Mouse (Mus musculus): ENCODE results near the gene Chsy1. TPM values are rescaled to one million over a fixed set of nuclear protein-coding genes. Genes with fewer than 3 reads are reported as not detected.
A peak's percentile ranks its signal among the peaks of the same experiment; 100 is the strongest.
"Not testable (repeated sequence)": the region's sequence is repeated elsewhere in the genome, so short reads cannot be mapped to it uniquely, and the experiment has no call there.

Gene Chsy1
- polyA plus RNA-seq, 1 experiment from 2014 or later: 16.1 TPM

- Histone ChIP-seq H3K27ac (no peak overlapping the region), H3K4me2 (no peak overlapping the region), H3K9ac (no peak overlapping the region), H3K27me3 (no peaks in the 10 kb centered on the region), H3K9me3 (replicated peaks) (no peaks in the 10 kb centered on the region), H3K36me3 (no peaks in the 10 kb centered on the region), H3K4me3 (replicated peaks) (no peak overlapping the region), H3K4me1 (peaks cover 13% of the 10 kb centered on the region)
- ATAC-seq (replicated peaks; ENCODE audit: low FRiP score): no peak
- 85% methylated on average over 7 of the region's 7 CpGs for WGBS
Measured at GRCm38 (mm10) chr7:66182075-66182715, 72.9 kb downstream of the Chsy1 start.

GRCm38 (mm10) chr7:66183404-66183803, 74.1 kb downstream of the Chsy1 start:
- no peak for ATAC-seq (replicated peaks; ENCODE audit: low FRiP score)
- 63% methylated on average over 8 of the region's 8 CpGs for WGBS

DNA sequence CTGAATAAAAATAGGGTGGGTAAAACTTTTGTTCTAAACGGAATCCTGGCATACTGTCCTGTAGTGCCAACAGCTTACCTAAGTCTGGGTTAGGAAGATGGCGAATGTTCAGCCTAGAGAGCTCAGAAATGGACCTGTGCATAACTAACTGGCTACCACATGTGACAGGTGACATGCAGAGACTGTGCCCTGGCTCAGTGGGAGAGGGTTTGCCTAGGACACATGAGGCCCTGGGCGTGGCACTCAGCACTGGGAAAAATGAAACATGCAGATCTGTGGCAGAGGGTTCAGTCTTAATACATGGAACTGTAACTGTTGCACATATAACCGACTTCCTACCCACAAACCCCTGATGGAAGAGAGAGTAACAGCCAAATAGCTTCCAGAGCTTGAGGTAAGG, 74.7 kb downstream of the Chsy1 start:
- no peaks in the 10 kb centered on the region for H3K9me3 ChIP-seq (replicated peaks)
- peaks cover 15% of the 10 kb centered on the region for H3K4me1 ChIP-seq
- H3K4me3 ChIP-seq (replicated peaks): no peak overlapping the region
- no peak for ATAC-seq (replicated peaks; ENCODE audit: low FRiP score)
- no peak overlapping the region for H3K27ac ChIP-seq
- WGBS: 88% methylated on average over 4 of the region's 4 CpGs
- H3K9ac ChIP-seq: no peak overlapping the region
- no peaks in the 10 kb centered on the region for H3K27me3 ChIP-seq
- no peaks in the 10 kb centered on the region for H3K36me3 ChIP-seq
- no peak overlapping the region for H3K4me2 ChIP-seq

More at GRCm38 (mm10) chr7:66183404-66183803, 74.1 kb downstream of the Chsy1 start:
- Histone ChIP-seq H3K9ac (no peak overlapping the region), H3K27ac (no peak overlapping the region), H3K36me3 (no peaks in the 10 kb centered on the region), H3K9me3 (replicated peaks) (no peaks in the 10 kb centered on the region), H3K4me3 (replicated peaks) (no peak overlapping the region), H3K4me1 (peaks cover 17% of the 10 kb centered on the region), H3K4me2 (no peak overlapping the region), H3K27me3 (no peaks in the 10 kb centered on the region)

DNA sequence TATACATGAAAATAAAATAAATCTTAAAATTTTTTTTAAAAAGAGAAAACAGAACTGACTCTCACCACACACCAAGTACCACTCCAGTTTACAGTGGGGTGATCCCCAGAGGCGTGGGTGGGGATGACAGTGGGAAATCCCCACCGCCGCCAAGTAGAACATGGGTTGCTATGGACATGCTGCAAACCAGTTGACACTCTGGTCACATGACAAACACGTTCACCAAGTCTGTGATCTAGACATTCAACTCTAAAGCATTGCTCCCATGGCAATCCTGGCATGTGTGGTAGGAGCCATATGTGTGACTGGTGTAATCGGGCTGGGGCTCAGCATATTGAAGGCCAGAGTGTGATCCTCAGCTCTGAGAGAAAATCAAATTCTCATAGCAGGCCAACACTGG, 76.1 kb downstream of the Chsy1 start:
- Histone ChIP-seq H3K9ac (no peak overlapping the region), H3K9me3 (replicated peaks) (no peaks in the 10 kb centered on the region), H3K4me1 (0 out of 2 replicates have a peak, but pooled peaks cover 5% of the 10 kb centered on the region), H3K27me3 (no peaks in the 10 kb centered on the region), H3K4me3 (replicated peaks) (no peak overlapping the region), H3K4me2 (no peak overlapping the region), H3K27ac (no peak overlapping the region), H3K36me3 (no peaks in the 10 kb centered on the region)
- no peak for ATAC-seq (replicated peaks; ENCODE audit: low FRiP score)
- 89% methylated on average over 5 of the region's 5 CpGs for WGBS

DNA sequence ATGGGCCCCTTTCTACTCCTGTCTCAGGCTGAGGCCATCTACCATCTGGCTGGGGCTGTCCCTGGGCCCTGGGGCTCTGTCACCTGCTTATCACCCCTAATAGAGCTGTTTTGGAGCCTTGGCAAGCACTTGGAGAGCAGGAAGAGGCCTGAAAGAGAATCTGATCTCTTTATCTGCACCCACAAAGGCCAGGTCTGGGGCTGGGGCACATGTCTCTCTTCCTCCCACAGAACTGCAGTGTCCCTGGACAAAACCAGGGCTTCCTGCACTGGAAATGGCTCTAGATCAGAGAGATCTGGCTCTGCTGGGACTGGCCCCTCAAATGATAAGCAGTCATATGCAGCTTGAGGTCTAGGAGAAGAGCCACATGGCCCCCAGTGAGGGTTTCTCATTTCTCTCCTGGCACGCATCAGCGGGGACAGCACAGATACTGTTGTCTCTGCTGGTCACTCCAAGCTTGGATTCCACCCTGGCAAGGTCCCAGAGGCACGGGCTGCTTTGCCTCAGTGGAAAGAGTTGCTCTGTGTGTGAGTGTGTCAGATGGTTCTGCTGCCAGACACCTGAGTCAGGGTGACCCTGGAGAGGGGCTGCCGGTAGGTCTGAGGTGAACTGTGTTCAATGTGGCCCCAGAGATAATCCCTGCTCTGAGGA, 78.4 kb downstream of the Chsy1 start:
- Histone ChIP-seq H3K36me3 (no peaks in the 10 kb centered on the region), H3K4me2 (no peak overlapping the region), H3K9me3 (replicated peaks) (no peaks in the 10 kb centered on the region), H3K27me3 (no peaks in the 10 kb centered on the region), H3K27ac (no peak overlapping the region), H3K4me1 (0 out of 2 replicates have a peak, but pooled peaks cover 5% of the 10 kb centered on the region), H3K4me3 (replicated peaks) (no peak overlapping the region), H3K9ac (no peak overlapping the region)
- ATAC-seq (replicated peaks; ENCODE audit: low FRiP score): 0 out of 2 replicates have a peak, but pooled peaks have one; percentile 43
- 61% methylated on average over 4 of the region's 4 CpGs for WGBS

DNA sequence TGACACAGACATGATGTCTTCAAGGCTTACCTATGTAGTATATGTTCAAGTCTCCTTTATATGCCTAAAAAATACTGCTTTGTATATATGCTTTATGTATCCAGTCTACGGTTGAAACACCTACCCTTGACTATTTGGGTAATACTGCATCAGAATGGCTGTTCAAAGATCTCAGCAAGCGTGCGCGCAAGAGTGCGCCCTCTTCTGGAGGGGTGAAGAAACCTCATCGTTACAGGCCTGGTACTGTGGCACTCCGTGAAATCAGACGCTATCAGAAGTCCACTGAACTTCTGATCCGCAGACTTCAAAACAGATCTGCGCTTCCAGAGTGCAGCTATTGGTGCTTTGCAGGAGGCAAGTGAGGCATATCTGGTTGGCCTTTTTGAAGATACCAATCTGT, 81.1 kb downstream of the Chsy1 start:
- not testable (repeated sequence) for H3K9ac ChIP-seq; H3K9me3 ChIP-seq (replicated peaks); H3K4me3 ChIP-seq (replicated peaks); H3K27ac ChIP-seq; ATAC-seq (replicated peaks; ENCODE audit: low FRiP score); H3K4me2 ChIP-seq; H3K4me1 ChIP-seq; H3K27me3 ChIP-seq; H3K36me3 ChIP-seq
- WGBS: 90% methylated on average over 10 of the region's 10 CpGs

DNA sequence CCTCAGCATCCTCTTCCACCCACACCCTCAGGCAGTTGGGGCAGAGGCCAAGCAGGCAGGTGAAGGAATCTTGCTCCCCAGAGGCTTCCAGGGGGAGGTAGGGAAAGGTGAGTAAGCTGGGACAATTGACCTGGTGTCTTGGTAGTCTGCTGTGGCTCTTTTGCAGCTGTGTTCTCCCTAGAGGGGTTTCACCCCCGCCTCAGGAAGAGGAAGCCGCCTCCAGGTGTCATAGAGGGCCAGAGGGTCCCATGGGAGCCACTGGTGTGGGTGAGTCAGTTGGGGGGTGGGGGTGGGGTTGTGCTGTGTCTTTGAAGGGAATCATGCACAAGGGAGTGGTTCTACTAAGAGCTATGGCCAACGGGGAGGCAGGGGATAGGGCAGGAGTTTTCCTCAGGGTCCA, 85.2 kb downstream of the Chsy1 start:
- Histone ChIP-seq H3K27ac (no peak overlapping the region), H3K4me3 (replicated peaks) (no peak overlapping the region), H3K4me2 (no peak overlapping the region), H3K9me3 (replicated peaks) (no peaks in the 10 kb centered on the region), H3K9ac (no peak overlapping the region), H3K36me3 (no peaks in the 10 kb centered on the region), H3K27me3 (no peaks in the 10 kb centered on the region), H3K4me1 (peaks cover 6% of the 10 kb centered on the region)
- 59% methylated on average over 3 of the region's 3 CpGs for WGBS
- ATAC-seq (replicated peaks; ENCODE audit: low FRiP score): no peak

- Histone ChIP-seq H3K4me2 (no peak overlapping the region), H3K27ac (no peak overlapping the region), H3K4me3 (replicated peaks) (no peak overlapping the region), H3K27me3 (no peaks in the 10 kb centered on the region), H3K4me1 (peaks cover 18% of the 10 kb centered on the region), H3K36me3 (no peaks in the 10 kb centered on the region), H3K9ac (no peak overlapping the region), H3K9me3 (replicated peaks) (no peaks in the 10 kb centered on the region)
- no peak for ATAC-seq (replicated peaks; ENCODE audit: low FRiP score)
- whole genome bisulfite sequencing: 87% methylated on average over 1 of the region's 1 CpGs
Measured at GRCm38 (mm10) chr7:66195881-66196280, 86.6 kb downstream of the Chsy1 start.

DNA sequence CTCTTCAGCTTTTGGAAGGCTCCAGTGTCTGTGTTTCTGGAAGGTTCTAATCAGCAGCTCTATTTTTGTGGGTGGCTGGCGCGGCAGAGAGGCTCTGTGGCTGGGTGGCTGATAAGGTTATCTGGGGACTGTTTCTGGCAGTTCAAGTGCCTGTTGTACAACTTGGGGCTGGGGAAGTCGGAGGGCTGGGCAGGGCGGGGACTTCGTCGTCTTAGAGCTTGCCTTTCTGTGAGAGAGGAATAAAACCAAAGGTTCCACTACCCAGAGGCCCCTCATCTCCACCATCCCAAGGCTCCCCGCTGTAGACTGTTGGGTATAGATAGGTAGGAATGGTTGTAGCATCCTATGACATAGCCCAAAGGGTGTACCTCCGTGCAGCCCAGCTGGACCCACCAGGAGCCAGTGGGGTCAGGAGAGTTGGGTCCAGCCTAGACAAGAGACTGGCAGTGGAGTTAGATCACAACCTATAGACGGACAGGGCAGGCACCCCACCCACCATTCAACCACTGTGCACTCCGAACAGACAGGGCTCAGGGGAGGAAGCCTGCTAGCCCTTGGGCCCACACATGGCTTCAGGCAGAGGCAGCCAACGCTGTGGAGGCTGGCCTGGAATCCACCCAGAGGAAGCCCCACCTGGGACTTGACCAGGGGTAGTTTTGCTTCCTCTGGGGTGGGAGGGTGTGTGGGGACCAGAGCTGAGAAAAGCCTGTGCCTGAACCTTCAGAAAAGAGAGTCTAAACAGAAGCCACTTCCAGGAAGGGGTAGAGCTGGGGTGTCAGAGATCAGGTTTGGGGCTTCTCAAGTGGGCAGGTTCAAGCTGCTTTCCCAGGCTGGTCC, 87.5 kb downstream of the Chsy1 start:
- Histone ChIP-seq H3K9ac (no peak overlapping the region), H3K27ac (no peak overlapping the region), H3K9me3 (replicated peaks) (no peaks in the 10 kb centered on the region), H3K4me1 (peaks cover 24% of the 10 kb centered on the region), H3K4me3 (replicated peaks) (no peak overlapping the region), H3K4me2 (no peak overlapping the region), H3K36me3 (no peaks in the 10 kb centered on the region), H3K27me3 (no peaks in the 10 kb centered on the region)
- ATAC-seq (replicated peaks; ENCODE audit: low FRiP score): 0 out of 2 replicates have a peak, but pooled peaks have one; percentile 57
- 82% methylated on average over 11 of the region's 11 CpGs for WGBS

GRCm38 (mm10) chr7:66198416-66198815, 89.1 kb downstream of the Chsy1 start:
- H3K27ac ChIP-seq: no peak overlapping the region
- peaks cover 24% of the 10 kb centered on the region for H3K4me1 ChIP-seq
- no peaks in the 10 kb centered on the region for H3K36me3 ChIP-seq
- no peak overlapping the region for H3K9ac ChIP-seq
- no peak for ATAC-seq (replicated peaks; ENCODE audit: low FRiP score)
- no peaks in the 10 kb centered on the region for H3K27me3 ChIP-seq
- H3K9me3 ChIP-seq (replicated peaks): no peaks in the 10 kb centered on the region
- no peak overlapping the region for H3K4me2 ChIP-seq
- WGBS: 73% methylated on average over 10 of the region's 10 CpGs
- no peak overlapping the region for H3K4me3 ChIP-seq (replicated peaks)

DNA sequence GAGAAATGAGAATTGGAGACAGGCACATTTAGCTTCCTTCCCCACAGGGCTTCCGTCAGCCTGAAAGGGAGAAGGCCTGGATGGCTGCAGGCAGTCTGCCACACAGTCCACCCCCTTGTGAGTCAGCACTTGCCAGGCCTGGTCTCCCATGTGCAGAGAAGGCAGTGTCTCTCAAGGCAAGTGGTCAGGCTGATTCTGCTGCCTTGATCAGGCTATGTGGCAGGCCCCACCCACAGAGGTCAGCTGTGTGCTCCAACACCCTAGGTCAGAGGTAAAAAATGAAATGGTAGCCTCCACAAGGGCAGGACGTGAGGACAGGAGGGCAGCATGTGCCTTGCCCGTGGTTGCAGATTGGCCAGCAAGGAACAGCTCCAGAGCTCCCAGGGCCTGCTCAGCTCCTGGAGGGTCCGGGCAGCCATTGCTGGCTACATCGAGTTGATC, 90.1 kb downstream of the Chsy1 start:
- Histone ChIP-seq H3K36me3 (no peaks in the 10 kb centered on the region), H3K4me1 (peaks cover 24% of the 10 kb centered on the region), H3K9ac (no peak overlapping the region), H3K4me3 (replicated peaks) (no peak overlapping the region), H3K27me3 (no peaks in the 10 kb centered on the region), H3K27ac (0 out of 2 replicates have a peak overlapping the region, but pooled peaks have one; percentile 25), H3K4me2 (no peak overlapping the region), H3K9me3 (replicated peaks) (no peaks in the 10 kb centered on the region)
- 71% methylated on average over 5 of the region's 5 CpGs for WGBS
- 0 out of 2 replicates have a peak, but pooled peaks have one; percentile 27 for ATAC-seq (replicated peaks; ENCODE audit: low FRiP score)

DNA sequence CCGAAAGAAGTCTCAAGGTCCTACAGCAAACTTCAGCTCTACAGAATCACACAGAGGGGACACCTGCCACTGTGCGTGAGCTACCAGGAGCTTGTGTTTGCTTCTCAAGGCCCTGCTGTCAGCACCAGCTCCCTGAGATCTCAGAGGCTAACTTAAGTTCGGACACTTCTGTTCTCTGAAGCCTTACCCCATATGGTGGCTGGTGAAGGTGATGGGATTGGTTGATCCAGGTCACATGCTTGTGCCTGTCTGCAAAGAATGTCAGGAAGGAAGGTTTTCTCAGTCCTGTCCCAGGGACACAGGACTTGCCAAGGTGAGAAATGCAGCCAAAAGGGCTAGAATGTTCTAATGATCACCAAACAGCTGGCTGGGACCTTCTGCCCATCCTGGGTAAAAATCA, 91.1 kb downstream of the Chsy1 start:
- Histone ChIP-seq H3K9me3 (replicated peaks) (peaks cover 4% of the 10 kb centered on the region; the same call in 1 of the 2 replicates), H3K4me2 (no peak overlapping the region), H3K4me3 (replicated peaks) (no peak overlapping the region), H3K4me1 (peaks cover 24% of the 10 kb centered on the region), H3K9ac (no peak overlapping the region), H3K27ac (peak overlapping the region; percentile 23), H3K36me3 (no peaks in the 10 kb centered on the region), H3K27me3 (no peaks in the 10 kb centered on the region)
- ATAC-seq (replicated peaks; ENCODE audit: low FRiP score): no peak; the same call in 1 of the 2 replicates
- WGBS: 76% methylated on average over 3 of the region's 3 CpGs

Data from kidney, embryonic 15.5 days (tissue).